Mouse (Mus musculus) adrenal gland, postnatal 25 days (tissue): ENCODE measurements around the gene Rnase11. TPM values are rescaled to one million over a fixed set of nuclear protein-coding genes. Genes with fewer than 3 reads are reported as not detected.

ENCODE experiments used
- DNase-seq: peaks from one replicate; pipeline ENCODE4 v3.0.0; 2021; ENCODE audit warnings: mixed read lengths
- total RNA-seq: library from RNA; stranded (reverse); gene quantifications from 2 replicates; pipeline ENCODE4 v1.2.3, GENCODE M21; 2021

The Rnase11 gene
- total RNA-seq, 1 experiment from 2014 or later = not detected

DNA sequence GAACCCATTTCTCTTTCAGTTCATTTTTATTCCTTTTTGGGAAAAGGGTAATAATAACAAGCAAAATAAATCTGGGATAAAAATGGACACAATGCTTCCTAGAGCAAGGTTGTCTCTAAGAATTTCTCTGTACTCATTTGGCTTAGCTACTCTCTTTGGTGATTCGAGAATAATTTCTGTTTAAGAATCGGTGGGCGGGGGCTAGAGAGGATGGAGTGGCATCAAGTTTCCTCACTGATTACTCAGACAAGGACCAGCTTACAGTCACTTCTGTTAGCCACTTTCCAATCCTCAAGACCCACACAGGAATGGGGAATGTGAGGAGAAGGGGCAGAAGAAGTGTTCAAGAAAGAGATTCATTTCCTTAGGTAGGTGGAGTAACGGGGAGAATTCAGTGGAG lies 41.2 kb downstream of the Rnase11 start:
- DNase-seq = no peak

DNA sequence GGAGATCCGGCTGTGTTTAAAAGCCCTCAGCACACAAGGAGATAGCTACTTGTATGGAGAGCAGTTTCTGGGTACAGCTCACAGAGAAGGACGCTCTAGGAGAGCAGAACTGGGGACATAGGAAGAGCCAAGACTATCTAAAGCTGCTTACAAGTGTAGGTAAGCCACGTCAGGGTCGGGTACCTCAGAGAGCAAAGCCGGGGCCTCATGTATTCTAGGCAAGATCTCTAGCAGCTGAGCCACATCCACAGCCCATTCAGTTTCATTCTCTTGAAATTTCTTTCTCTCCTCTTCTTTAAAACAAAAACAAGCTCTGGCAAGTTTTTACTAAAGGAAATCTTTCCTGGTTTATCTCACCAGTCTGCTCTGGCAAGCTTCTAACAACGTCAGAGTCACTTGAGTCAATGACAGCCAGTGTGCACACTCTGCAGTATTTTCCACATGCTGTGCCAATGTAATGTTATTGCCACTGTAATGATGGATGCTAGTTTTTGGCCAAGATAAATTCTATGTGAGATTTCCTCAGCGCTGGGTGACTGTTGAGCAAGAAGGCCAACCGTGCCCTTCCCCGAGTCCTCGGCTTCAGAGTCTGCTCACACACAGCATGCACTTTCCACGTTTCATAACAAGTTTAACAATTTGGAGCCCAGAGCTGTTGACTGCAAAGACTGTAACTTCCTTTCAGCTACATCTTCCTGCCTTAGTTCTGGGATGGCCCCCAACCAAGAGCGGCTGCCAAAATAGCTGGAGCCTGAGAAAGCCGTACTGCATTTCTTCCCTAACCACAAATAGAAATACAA lies 41.8 kb downstream of the Rnase11 start:
- peak; percentile 23 for DNase-seq

DNA sequence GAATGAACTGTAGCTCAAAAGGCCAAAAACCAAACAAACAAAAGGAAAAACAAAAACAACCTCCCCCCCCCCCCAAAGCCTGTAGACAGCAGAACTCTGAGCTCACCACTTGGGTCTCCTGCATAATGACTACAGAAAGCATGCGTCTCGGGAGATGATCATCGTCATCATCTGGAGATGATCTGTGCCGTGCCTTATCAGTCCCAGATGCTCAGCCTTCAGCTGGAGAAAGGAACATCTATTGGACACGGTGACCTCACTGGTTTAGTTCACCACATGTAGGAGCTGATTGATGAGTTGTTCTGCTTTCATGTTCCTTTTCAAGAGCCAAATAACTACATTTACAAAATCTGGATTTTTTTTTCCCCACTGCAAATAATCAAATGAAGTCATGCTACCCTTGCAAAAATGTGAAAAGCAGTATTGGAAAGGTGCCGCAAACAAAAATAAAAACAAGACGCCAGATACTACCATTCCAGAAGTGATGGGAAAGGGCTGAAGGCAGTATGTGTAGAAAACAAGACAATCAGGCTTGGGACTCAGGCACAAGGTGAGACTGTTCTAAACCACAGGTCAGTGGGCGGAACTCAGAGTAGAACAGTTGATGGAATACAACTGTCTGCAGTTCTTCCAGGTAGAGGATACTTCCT lies 42.7 kb downstream of the Rnase11 start, which contains the start of gene Rnase10:
Gene Rnase10 (plus strand): TSS at position 600 of the 650 bp plus-strand sequence.
- no peak for DNase-seq

Other genes starting within 250 kb of the Rnase11 start
- gene Ccnb1ip1, start 242.4 kb downstream of the Rnase11 start, total RNA-seq = not detected in 2 replicates
- 36.9 and 37.5 TPM in 2 replicates for gene Parp2, start 242.3 kb downstream of the Rnase11 start, total RNA-seq
- gene Tep1, start 179.6 kb downstream of the Rnase11 start, total RNA-seq = 27.1 and 28.2 TPM in 2 replicates
- gene Klhl33, start 152.7 kb downstream of the Rnase11 start, total RNA-seq = 0.62 and 2.2 TPM in 2 replicates
- 50.2 and 57.2 TPM in 2 replicates for gene Osgep, start 125.3 kb downstream of the Rnase11 start, total RNA-seq
- 81.3 and 86.8 TPM in 2 replicates for gene Apex1, start 125.2 kb downstream of the Rnase11 start, total RNA-seq
- gene Pip4p1, start 119.3 kb downstream of the Rnase11 start, total RNA-seq = 75.5 and 78.7 TPM in 2 replicates
- gene Pnp, start 119.1 kb downstream of the Rnase11 start, total RNA-seq = 47.6 and 55.1 TPM in 2 replicates
- 23.0 and 43.4 TPM in 2 replicates for gene Gm49342, start 105.6 kb downstream of the Rnase11 start, total RNA-seq
- gene Pnp2, start 94.2 kb downstream of the Rnase11 start, total RNA-seq = 3.6 and 4.1 TPM in 2 replicates
- 0.55 TPM in 1 of 2 replicates, not detected in the other for gene Rnase10, start 42.4 kb downstream of the Rnase11 start, total RNA-seq
- not detected in 2 replicates for gene Rnase9, start 8.3 kb downstream of the Rnase11 start, total RNA-seq
- not detected in 2 replicates for gene Rnase12, start 7.5 kb upstream of the Rnase11 start, total RNA-seq
- gene Olfr750, start 24.3 kb upstream of the Rnase11 start, total RNA-seq = not detected in 2 replicates
- 28.7 TPM in 2 replicates for gene Rnase4, start 40.9 kb upstream of the Rnase11 start, total RNA-seq
- 3.3 and 4.4 TPM in 2 replicates for gene Ang, start 41.0 kb upstream of the Rnase11 start, total RNA-seq
- not detected in 2 replicates for gene Eddm3b, start 64.3 kb upstream of the Rnase11 start, total RNA-seq
- gene Rnase6, start 73.7 kb upstream of the Rnase11 start, total RNA-seq = 0.94 TPM in 1 of 2 replicates, not detected in the other
- gene Rnase1, start 96.6 kb upstream of the Rnase11 start, total RNA-seq = not detected in 2 replicates
- gene Rnase2b, start 112.1 kb upstream of the Rnase11 start, total RNA-seq = not detected in 2 replicates
- not detected in 2 replicates for gene Ang2, start 149.0 kb upstream of the Rnase11 start, total RNA-seq
- gene Ear14, start 153.2 kb upstream of the Rnase11 start, total RNA-seq = not detected in 2 replicates
- 0.97 TPM in 1 of 2 replicates, not detected in the other for gene Rnase2a, start 205.9 kb upstream of the Rnase11 start, total RNA-seq